Mouse (Mus musculus) forebrain, embryonic 11.5 days (tissue): ENCODE measurements around the gene Hoxa13. TPM values are rescaled to one million over a fixed set of nuclear protein-coding genes. Genes with fewer than 3 reads are reported as not detected.
A peak's percentile ranks its signal among the peaks of the same experiment; 100 is the strongest.

Experiments used
- ATAC-seq: fragments of 200-750 bp; cut with Nextera tagmentation; replicated peaks from 2 replicates; pipeline ENCODE4 v1.8.0; 2017; ENCODE audit warnings: moderate TSS enrichment; ENCODE audit not compliant: low FRiP score
- DNase-seq: peaks from one replicate; pipeline ENCODE4 v3.0.0-alpha.2; 2017; ENCODE audit warnings: low spot score
- H3K27ac ChIP-seq: fragments of 300-500 bp; sonication (generic); 2 replicates; pipeline ENCODE4 v1.5.1; 2014; ENCODE audit warnings: low read depth, low read length
- H3K27me3 ChIP-seq: fragments of 300-500 bp; sonication (generic); 2 replicates; pipeline ENCODE4 v1.6.1; 2014; ENCODE audit warnings: mild to moderate bottlenecking, low read length, mixed read lengths; ENCODE audit not compliant: control insufficient read depth, insufficient read depth
- H3K36me3 ChIP-seq: fragments of 300-500 bp; sonication (generic); 2 replicates; pipeline ENCODE4 v1.6.1; 2014; ENCODE audit warnings: mild to moderate bottlenecking, low read length, moderate library complexity, mixed read lengths; ENCODE audit not compliant: control insufficient read depth, insufficient read depth
- H3K4me1 ChIP-seq: fragments of 300-500 bp; sonication (generic); replicated peaks from 2 replicates; pipeline ENCODE4 v1.6.1; 2014; ENCODE audit warnings: low read length, mixed read lengths; ENCODE audit not compliant: control insufficient read depth, insufficient read depth
- H3K4me2 ChIP-seq: fragments of 300-500 bp; sonication (generic); 2 replicates; pipeline ENCODE4 v1.6.1; 2014; ENCODE audit warnings: low read depth, mild to moderate bottlenecking, low read length, moderate library complexity, mixed read lengths; ENCODE audit not compliant: severe bottlenecking
- H3K4me3 ChIP-seq: fragments of 300-500 bp; sonication (generic); 2 replicates; pipeline ENCODE4 v1.5.1; 2014; ENCODE audit warnings: low read depth, low read length
- H3K9ac ChIP-seq: fragments of 300-500 bp; sonication (generic); 2 replicates; pipeline ENCODE4 v1.6.1; 2014; ENCODE audit warnings: low read length
- H3K9me3 ChIP-seq: fragments of 300-500 bp; sonication (generic); 2 replicates; pipeline ENCODE4 v1.6.1; 2016; ENCODE audit warnings: low read length, mixed read lengths; ENCODE audit not compliant: control insufficient read depth
- WGBS: fragments of 180-500 bp; shearing (Covaris S2); extraction: QIAGEN DNeasy Blood & Tissue Kit; methylation state at CpG from one replicate; pipeline ENCODE4 v1.1.7; 2014; 5-methylcytosine and 5-hydroxymethylcytosine counted together
- polyA plus RNA-seq: library from polyadenylated mRNA; unstranded; fragments of >200 nt; fragmentation: Nextera tagmentation; extraction: Ambion mirVana; gene quantifications from 2 replicates; pipeline ENCODE4 v1.2.1, GENCODE M21; 2014

Gene Hoxa13
- polyA plus RNA-seq, 1 experiment from 2014 or later: not detected

DNA sequence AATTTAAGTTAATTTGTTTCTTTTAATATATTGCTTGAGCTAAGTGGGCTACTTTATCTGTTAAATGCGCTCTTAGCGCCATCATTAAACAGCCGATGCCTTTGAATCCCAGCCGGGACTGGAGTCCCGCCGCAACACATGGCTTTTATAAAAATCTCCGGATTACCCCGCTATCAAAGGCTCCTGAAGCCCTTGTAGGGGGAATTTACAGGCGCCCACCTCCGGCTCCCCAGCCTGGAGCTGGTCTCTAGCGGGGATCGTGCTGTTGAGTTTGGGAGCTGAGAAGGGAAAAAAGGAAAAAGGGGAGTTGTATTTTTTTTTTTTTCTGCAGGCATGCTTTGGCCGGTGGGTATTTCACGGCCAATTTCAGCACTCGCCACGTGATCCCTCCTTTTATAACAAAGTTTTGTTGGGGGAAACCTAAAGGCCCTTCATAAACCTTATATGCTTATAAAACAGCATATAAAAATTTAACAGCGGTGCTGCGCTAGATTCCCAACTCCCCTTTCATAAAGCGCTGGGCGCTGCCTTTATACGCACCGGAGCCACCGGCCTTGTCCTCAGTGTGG, 16.1 kb downstream of the Hoxa13 start:
- DNase-seq: peak; percentile 49
- ATAC-seq: no peak
- Histone ChIP-seq H3K4me3 (no peak overlapping the region), H3K4me1 (0 out of 2 replicates have a peak, but pooled peaks cover 3% of the 10 kb centered on the region), H3K4me2 (no peak overlapping the region), H3K36me3 (no peaks in the 10 kb centered on the region), H3K27me3 (peaks cover 99% of the 10 kb centered on the region), H3K9ac (no peak overlapping the region), H3K9me3 (no peaks in the 10 kb centered on the region), H3K27ac (no peak overlapping the region)
- under 1% methylated on average over 23 of the region's 23 CpGs for WGBS

DNA sequence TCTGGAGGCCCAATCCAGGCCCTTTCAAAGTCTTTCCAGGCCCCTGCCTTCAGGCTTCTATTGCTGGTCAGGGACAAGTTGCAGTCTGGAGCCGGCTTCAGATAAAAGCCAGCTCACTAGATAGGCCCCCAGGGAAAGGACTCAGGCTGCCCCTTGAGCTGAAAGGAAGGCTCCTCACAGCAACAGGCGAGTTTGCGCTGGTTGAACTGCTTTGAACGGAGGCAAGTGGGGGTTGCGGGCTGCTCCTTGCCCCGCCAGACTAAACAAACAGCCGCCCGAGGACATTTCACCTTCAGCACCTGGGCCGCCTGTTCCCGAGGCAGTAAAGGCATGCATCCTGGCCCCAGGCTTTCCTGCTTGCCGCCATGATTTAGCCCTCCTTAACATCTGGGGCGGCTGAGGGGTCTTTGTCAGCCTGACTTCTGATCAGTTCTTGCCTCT, 17.0 kb downstream of the Hoxa13 start:
- H3K27me3 ChIP-seq: peaks cover 96% of the 10 kb centered on the region
- H3K9ac ChIP-seq: no peak overlapping the region
- H3K36me3 ChIP-seq: no peaks in the 10 kb centered on the region
- 4% methylated on average over 12 of the region's 12 CpGs for WGBS
- no peaks in the 10 kb centered on the region for H3K9me3 ChIP-seq
- DNase-seq (peak; percentile 59), ATAC-seq (no peak)
- no peak overlapping the region for H3K4me3 ChIP-seq
- no peak overlapping the region for H3K27ac ChIP-seq
- H3K4me1 ChIP-seq: 0 out of 2 replicates have a peak, but pooled peaks cover 3% of the 10 kb centered on the region
- H3K4me2 ChIP-seq: no peak overlapping the region

DNA sequence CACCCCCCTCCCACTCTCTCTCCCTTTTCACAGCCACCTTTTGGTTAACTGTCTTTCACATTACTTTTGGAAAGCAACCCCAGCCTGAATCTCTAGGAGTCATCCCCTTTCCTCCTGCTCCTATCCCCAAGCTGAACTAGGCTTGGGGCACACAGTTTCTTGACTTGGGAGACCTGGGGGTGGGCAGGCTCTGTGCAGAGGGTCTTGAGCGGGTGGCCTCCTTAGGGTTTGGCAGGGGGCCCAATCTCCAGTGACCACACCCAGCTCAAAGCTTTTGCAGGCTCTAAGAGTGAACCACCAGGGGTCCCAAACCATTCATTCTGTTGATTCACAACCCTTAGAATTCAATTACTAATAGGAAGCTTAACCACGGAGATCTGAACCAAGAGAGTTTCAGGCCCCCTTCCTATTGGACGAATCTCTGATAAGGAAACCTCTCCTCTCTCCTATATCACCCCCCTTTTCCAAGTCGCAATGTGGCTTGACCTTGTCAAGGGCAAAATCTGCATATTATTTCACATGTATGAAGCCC, 17.8 kb downstream of the Hoxa13 start:
- Histone ChIP-seq H3K4me3 (no peak overlapping the region), H3K27me3 (peaks cover 94% of the 10 kb centered on the region), H3K4me2 (no peak overlapping the region), H3K36me3 (no peaks in the 10 kb centered on the region), H3K27ac (no peak overlapping the region), H3K4me1 (0 out of 2 replicates have a peak, but pooled peaks cover 3% of the 10 kb centered on the region), H3K9me3 (no peaks in the 10 kb centered on the region), H3K9ac (no peak overlapping the region)
- WGBS: 4% methylated on average over 4 of the region's 4 CpGs
- DNase-seq: peak; percentile 44
- no peak for ATAC-seq

DNA sequence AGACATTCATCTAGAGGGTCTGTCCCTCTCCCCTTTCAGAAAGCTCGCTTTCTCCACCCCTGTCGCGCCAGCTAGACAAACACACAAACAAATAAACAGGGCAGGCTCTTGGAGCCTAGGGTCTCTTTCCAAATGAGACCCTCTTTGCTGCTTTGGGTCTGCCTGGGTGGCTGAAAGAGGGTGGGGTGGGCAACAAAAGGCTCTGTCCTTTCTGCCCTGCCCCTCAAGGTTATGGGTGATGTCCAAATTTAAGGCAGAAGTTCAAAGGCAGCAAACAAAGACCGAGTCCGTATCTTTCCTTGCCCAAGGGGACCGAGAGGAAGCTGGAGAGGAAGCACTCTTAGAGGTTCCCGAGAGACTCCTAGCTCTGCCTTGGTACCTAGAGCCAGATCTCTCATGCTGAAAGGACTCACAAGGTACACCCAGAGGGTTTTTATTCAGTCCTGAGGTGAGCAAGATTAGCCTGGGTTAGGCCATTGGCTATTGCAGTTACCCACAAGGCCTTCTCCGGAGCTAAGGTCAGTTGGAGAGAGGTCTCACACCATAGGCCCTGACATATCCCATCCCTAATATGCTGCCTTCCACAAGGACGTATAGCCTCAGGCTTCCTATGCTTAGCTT, 19.6 kb downstream of the Hoxa13 start:
- 6% methylated on average over 9 of the region's 9 CpGs for WGBS
- ATAC-seq: no peak
- H3K9ac ChIP-seq: no peak overlapping the region

DNA sequence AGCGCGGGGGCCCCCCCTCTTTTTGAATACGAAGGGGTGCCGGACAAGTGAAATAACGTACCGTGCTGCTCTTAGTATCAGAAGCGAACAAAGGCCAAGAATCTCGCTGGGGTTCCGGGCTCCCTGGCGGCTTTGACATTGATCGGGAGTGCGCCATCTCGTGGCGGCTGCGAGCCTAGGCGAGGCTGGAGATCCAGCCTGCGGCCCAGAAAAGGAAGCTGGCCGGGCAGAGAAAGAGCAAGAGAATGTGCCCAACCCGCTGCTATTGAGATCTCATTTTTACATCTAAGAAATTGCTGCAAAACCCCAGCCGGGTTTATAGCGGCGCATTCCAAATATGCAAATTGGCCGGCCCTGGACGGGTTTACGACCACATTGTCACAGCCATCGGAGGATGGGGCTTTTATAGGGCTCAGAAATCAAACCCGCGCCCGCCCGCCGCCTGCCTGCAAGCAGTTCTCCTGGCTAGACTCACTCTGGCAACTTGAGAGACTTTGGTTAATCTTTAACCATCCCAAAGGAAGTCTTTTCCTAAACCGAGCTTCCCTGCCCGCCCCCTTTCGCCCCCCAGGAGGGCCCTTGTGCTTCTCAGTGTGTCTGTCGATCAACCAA, 20.2 kb downstream of the Hoxa13 start, which contains the start of gene Hoxa10:
Gene Hoxa10 (minus strand): TSS at position 466 of the 612 bp plus-strand sequence.
- 0 out of 2 replicates have a peak, but pooled peaks cover 3% of the 10 kb centered on the region for H3K4me1 ChIP-seq
- 0 out of 2 replicates have a peak within 1 kb of the TSS, but pooled peaks have one; percentile 21 for H3K4me2 ChIP-seq
- H3K9me3 ChIP-seq: no peaks in the 10 kb centered on the region
- H3K4me3 ChIP-seq: no peak within 1 kb of the TSS
- H3K9ac ChIP-seq: no peak within 1 kb of the TSS
- H3K36me3 ChIP-seq: no peaks in the 10 kb centered on the region
- H3K27me3 ChIP-seq: peaks cover 95% of the 10 kb centered on the region
- DNase-seq (peak; percentile 91), ATAC-seq (no peak)
- 1% methylated on average over 35 of the region's 35 CpGs for WGBS
- no peak within 1 kb of the TSS for H3K27ac ChIP-seq

More for the DNA sequence above, 19.6 kb downstream of the Hoxa13 start:
- peaks cover 95% of the 10 kb centered on the region for H3K27me3 ChIP-seq
- H3K4me1 ChIP-seq: 0 out of 2 replicates have a peak, but pooled peaks cover 3% of the 10 kb centered on the region
- H3K4me3 ChIP-seq: no peak overlapping the region
- no peaks in the 10 kb centered on the region for H3K36me3 ChIP-seq
- no peaks in the 10 kb centered on the region for H3K9me3 ChIP-seq
- H3K4me2 ChIP-seq: no peak overlapping the region
- no peak overlapping the region for H3K27ac ChIP-seq
- DNase-seq: peak; percentile 46

DNA sequence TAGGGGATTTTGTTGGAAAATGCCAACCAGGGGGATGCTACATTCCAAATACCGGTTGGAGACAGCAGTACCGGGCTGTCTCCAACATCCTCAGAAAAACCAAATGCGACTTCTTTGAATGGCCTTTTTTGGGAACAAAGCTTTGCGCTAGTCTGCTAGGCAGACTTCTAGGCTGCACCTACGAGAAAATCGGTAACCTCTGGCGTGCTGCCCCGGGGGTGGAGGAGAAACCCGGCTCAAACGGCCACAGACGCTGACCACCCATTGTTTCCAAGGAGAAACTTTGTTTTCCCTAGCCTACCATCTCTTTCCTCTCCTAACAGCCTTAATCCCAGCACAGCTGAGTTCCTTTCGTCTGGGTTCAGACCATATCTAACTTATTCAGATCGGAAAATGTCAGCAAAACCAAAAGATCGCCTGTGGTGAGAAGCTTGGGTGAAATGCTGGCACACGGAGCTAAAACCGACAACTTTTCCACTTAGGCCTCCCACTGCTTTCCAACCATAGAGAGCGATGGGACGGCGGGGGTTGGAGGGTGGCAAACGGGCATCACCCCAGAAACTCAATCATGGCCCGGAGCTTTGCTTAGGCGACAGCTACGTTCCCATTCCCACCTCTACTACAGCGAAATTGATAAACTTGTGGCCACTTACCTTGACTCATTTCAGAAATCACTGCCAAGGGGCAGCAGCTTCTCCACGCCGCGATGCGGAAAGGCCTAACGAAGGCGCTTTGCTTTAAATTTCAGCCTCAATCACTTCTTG, 20.9 kb downstream of the Hoxa13 start:
- Histone ChIP-seq H3K36me3 (no peaks in the 10 kb centered on the region), H3K9me3 (no peaks in the 10 kb centered on the region), H3K9ac (no peak overlapping the region), H3K27me3 (peaks cover 95% of the 10 kb centered on the region), H3K27ac (no peak overlapping the region), H3K4me2 (0 out of 2 replicates have a peak overlapping the region, but pooled peaks have one; percentile 21), H3K4me3 (no peak overlapping the region), H3K4me1 (no peaks in the 10 kb centered on the region)
- 1% methylated on average over 30 of the region's 30 CpGs for WGBS
- ATAC-seq: no peak
- peak; percentile 53 for DNase-seq

DNA sequence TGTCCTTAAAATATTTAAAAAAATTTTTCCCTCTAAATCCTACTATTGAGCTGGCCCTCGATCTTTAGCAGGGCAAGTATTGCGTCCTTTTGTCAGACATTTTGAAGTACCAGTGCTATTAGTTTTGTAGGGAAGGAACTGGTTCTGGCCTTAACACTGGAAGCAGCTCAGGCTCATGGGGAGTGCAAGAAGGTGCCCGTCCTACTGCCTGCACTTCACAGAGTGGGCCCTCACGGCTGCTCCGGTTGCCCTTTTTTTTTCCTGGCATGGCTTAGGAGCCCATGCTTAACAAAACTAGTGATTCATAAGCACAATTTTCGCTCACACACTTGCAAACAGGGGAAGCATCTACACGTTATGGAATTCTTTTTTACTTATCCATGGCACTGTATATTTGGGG, 21.7 kb downstream of the Hoxa13 start:
- Histone ChIP-seq H3K27ac (no peak overlapping the region), H3K4me1 (0 out of 2 replicates have a peak, but pooled peaks cover 1% of the 10 kb centered on the region), H3K4me3 (no peak overlapping the region), H3K9ac (no peak overlapping the region), H3K27me3 (peaks cover 95% of the 10 kb centered on the region), H3K9me3 (no peaks in the 10 kb centered on the region), H3K36me3 (no peaks in the 10 kb centered on the region), H3K4me2 (no peak overlapping the region)
- WGBS: 2% methylated on average over 7 of the region's 7 CpGs
- DNase-seq (peak; percentile 57), ATAC-seq (no peak)

DNA sequence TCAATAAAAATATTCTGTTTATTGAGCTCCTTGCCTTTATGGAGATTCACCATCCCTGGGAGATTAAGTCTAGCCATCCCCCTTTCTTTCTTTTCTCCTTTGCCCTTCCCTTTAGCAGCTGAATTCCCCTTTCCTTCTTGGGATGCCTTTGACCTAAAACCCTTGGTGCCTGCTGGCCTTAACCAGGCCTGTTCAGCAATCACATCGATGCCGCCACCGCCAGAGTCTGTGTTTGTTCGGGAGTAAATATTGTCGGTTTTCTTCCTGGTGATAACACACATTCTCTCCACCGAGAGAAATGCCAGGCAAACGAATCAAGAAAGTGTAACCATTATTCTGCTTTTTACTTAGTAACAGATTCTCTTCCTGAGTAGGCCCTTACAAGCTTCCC, 22.5 kb downstream of the Hoxa13 start:
- Histone ChIP-seq H3K4me2 (no peak overlapping the region), H3K27ac (no peak overlapping the region)

More for the DNA sequence above, 22.5 kb downstream of the Hoxa13 start:
- Histone ChIP-seq H3K4me3 (no peak overlapping the region), H3K9me3 (no peaks in the 10 kb centered on the region), H3K9ac (no peak overlapping the region), H3K27me3 (peaks cover 95% of the 10 kb centered on the region), H3K36me3 (no peaks in the 10 kb centered on the region), H3K4me1 (0 out of 2 replicates have a peak, but pooled peaks cover 3% of the 10 kb centered on the region)
- peak; percentile 46 for DNase-seq
- no peak for ATAC-seq
- WGBS: 4% methylated on average over 7 of the region's 7 CpGs
